Mouse (Mus musculus): ENCODE measurements around the gene Zbtb32. TPM values are rescaled to one million over a fixed set of nuclear protein-coding genes. Genes with fewer than 3 reads are reported as not detected.

Gene Zbtb32
- polyA plus RNA-seq (2015; fragmentation: Nextera tagmentation; extraction: Ambion mirVana): 0.14 and 0.31 TPM in 2 replicates

GRCm38 (mm10) chr7:30598786-30599185 is at the start of gene Zbtb32:
TSS of gene Zbtb32 (minus strand) at chr7:30598909.
- H3K4me3 ChIP-seq (replicated peaks): no peak within 1 kb of the TSS
- 95% methylated on average over 12 of the region's 12 CpGs for WGBS
- H3K36me3 ChIP-seq: no peaks in the 10 kb centered on the region
- no peaks in the 10 kb centered on the region for H3K27me3 ChIP-seq
- H3K9ac ChIP-seq (replicated peaks): no peak within 1 kb of the TSS
- no peak within 1 kb of the TSS for H3K27ac ChIP-seq
- no peak for ATAC-seq
- H3K4me1 ChIP-seq (replicated peaks): peaks cover 14% of the 10 kb centered on the region
- H3K9me3 ChIP-seq: no peaks in the 10 kb centered on the region
- peak within 1 kb of the TSS; percentile 35 for H3K4me2 ChIP-seq (replicated peaks)

- no peak overlapping the region for H3K9ac ChIP-seq (replicated peaks)
- no peak overlapping the region for H3K4me2 ChIP-seq (replicated peaks)
- no peak for ATAC-seq
- H3K9me3 ChIP-seq: no peaks in the 10 kb centered on the region
- no peak overlapping the region for H3K4me3 ChIP-seq (replicated peaks)
- H3K4me1 ChIP-seq (replicated peaks): peaks cover 6% of the 10 kb centered on the region
- peaks cover 45% of the 10 kb centered on the region for H3K36me3 ChIP-seq
- WGBS: 37% methylated on average over 4 of the region's 4 CpGs
- peaks cover 37% of the 10 kb centered on the region for H3K27me3 ChIP-seq
- no peak overlapping the region for H3K27ac ChIP-seq
Measured at GRCm38 (mm10) chr7:30639083-30639482, 40.4 kb upstream of the Zbtb32 start.

GRCm38 (mm10) chr7:30636395-30636794 is 37.7 kb upstream of the Zbtb32 start:
- Histone ChIP-seq H3K4me1 (replicated peaks) (peaks cover 6% of the 10 kb centered on the region), H3K4me2 (replicated peaks) (no peak overlapping the region), H3K9ac (replicated peaks) (no peak overlapping the region), H3K4me3 (replicated peaks) (no peak overlapping the region), H3K27me3 (peaks cover 64% of the 10 kb centered on the region), H3K27ac (no peak overlapping the region), H3K36me3 (peaks cover 18% of the 10 kb centered on the region), H3K9me3 (no peaks in the 10 kb centered on the region)
- WGBS: 25% methylated on average over 11 of the region's 11 CpGs
- ATAC-seq: no peak

GRCm38 (mm10) chr7:30635752-30636151 is 37.0 kb upstream of the Zbtb32 start, which contains the start of gene Etv2:
TSS of gene Etv2 (minus strand) at chr7:30635852.
- H3K4me2 ChIP-seq (replicated peaks): peak within 1 kb of the TSS; percentile 36
- no peaks in the 10 kb centered on the region for H3K9me3 ChIP-seq
- peaks cover 65% of the 10 kb centered on the region for H3K27me3 ChIP-seq
- WGBS: 3% methylated on average over 5 of the region's 5 CpGs
- peaks cover 11% of the 10 kb centered on the region for H3K36me3 ChIP-seq
- H3K9ac ChIP-seq (replicated peaks): no peak within 1 kb of the TSS
- H3K27ac ChIP-seq: no peak within 1 kb of the TSS
- peaks cover 6% of the 10 kb centered on the region for H3K4me1 ChIP-seq (replicated peaks)
- H3K4me3 ChIP-seq (replicated peaks): 0 out of 2 replicates have a peak within 1 kb of the TSS, but pooled peaks have one; percentile 4
- no peak for ATAC-seq

GRCm38 (mm10) chr7:30634621-30635020 is 35.9 kb upstream of the Zbtb32 start:
- WGBS: under 1% methylated on average over 20 of the region's 20 CpGs
- Histone ChIP-seq H3K27ac (no peak overlapping the region), H3K27me3 (peaks cover 73% of the 10 kb centered on the region), H3K4me2 (replicated peaks) (peak overlapping the region; percentile 36), H3K36me3 (no peaks in the 10 kb centered on the region), H3K9ac (replicated peaks) (no peak overlapping the region), H3K4me3 (replicated peaks) (0 out of 2 replicates have a peak overlapping the region, but pooled peaks have one; percentile 4), H3K9me3 (no peaks in the 10 kb centered on the region), H3K4me1 (replicated peaks) (peaks cover 6% of the 10 kb centered on the region)
- ATAC-seq: 0 out of 2 replicates have a peak, but pooled peaks have one; percentile 62

- 5% methylated on average over 27 of the region's 27 CpGs for WGBS
- Histone ChIP-seq H3K4me2 (replicated peaks) (no peak overlapping the region), H3K36me3 (no peaks in the 10 kb centered on the region), H3K9me3 (no peaks in the 10 kb centered on the region), H3K4me3 (replicated peaks) (0 out of 2 replicates have a peak overlapping the region, but pooled peaks have one; percentile 4), H3K27me3 (peaks cover 77% of the 10 kb centered on the region), H3K4me1 (replicated peaks) (peaks cover 6% of the 10 kb centered on the region), H3K27ac (no peak overlapping the region), H3K9ac (replicated peaks) (no peak overlapping the region)
- ATAC-seq: no peak
Measured at GRCm38 (mm10) chr7:30633762-30634412, 35.2 kb upstream of the Zbtb32 start.

GRCm38 (mm10) chr7:30629013-30629412 is 30.3 kb upstream of the Zbtb32 start:
- Histone ChIP-seq H3K4me1 (replicated peaks) (peaks cover 18% of the 10 kb centered on the region), H3K27ac (no peak overlapping the region), H3K36me3 (peaks cover 5% of the 10 kb centered on the region; the same call in 1 of the 2 replicates), H3K4me2 (replicated peaks) (no peak overlapping the region), H3K27me3 (peaks cover 48% of the 10 kb centered on the region), H3K4me3 (replicated peaks) (no peak overlapping the region), H3K9ac (replicated peaks) (no peak overlapping the region), H3K9me3 (no peaks in the 10 kb centered on the region)
- ATAC-seq: no peak

- Histone ChIP-seq H3K4me3 (replicated peaks) (peak overlapping the region; percentile 91; the same call in 1 of the 2 replicates), H3K4me2 (replicated peaks) (peak overlapping the region; percentile 96), H3K9me3 (no peaks in the 10 kb centered on the region), H3K4me1 (replicated peaks) (peaks cover 18% of the 10 kb centered on the region), H3K27me3 (peaks cover 25% of the 10 kb centered on the region), H3K36me3 (peaks cover 28% of the 10 kb centered on the region), H3K9ac (replicated peaks) (no peak overlapping the region), H3K27ac (no peak overlapping the region)
- 86% methylated on average over 5 of the region's 5 CpGs for WGBS
- ATAC-seq: no peak
Measured at GRCm38 (mm10) chr7:30626647-30627046, 27.9 kb upstream of the Zbtb32 start.

- Histone ChIP-seq H3K36me3 (peaks cover 35% of the 10 kb centered on the region), H3K27me3 (peaks cover 20% of the 10 kb centered on the region), H3K4me3 (replicated peaks) (peak within 1 kb of the TSS; percentile 91), H3K9ac (replicated peaks) (peak within 1 kb of the TSS; percentile 83), H3K27ac (peak within 1 kb of the TSS; percentile 58; the same call in 1 of the 2 replicates), H3K4me2 (replicated peaks) (peak within 1 kb of the TSS; percentile 96), H3K9me3 (no peaks in the 10 kb centered on the region), H3K4me1 (replicated peaks) (peaks cover 18% of the 10 kb centered on the region)
- 2% methylated on average over 44 of the region's 44 CpGs for WGBS
- ATAC-seq: peak; percentile 92
Measured at GRCm38 (mm10) chr7:30625530-30626384, 27.0 kb upstream of the Zbtb32 start, which contains the start of gene Cox6b1. TSS of gene Cox6b1 (minus strand) at chr7:30626151.

- Histone ChIP-seq H3K27me3 (no peaks in the 10 kb centered on the region), H3K27ac (no peak overlapping the region), H3K36me3 (peaks cover 79% of the 10 kb centered on the region), H3K4me1 (replicated peaks) (peaks cover under 1% of the 10 kb centered on the region; the same call in 1 of the 2 replicates), H3K4me2 (replicated peaks) (no peak overlapping the region), H3K9ac (replicated peaks) (no peak overlapping the region), H3K4me3 (replicated peaks) (no peak overlapping the region), H3K9me3 (no peaks in the 10 kb centered on the region)
- WGBS: 87% methylated on average over 3 of the region's 3 CpGs
- ATAC-seq: no peak
Measured at GRCm38 (mm10) chr7:30619202-30619601, 20.5 kb upstream of the Zbtb32 start.

GRCm38 (mm10) chr7:30618658-30619057 is 19.9 kb upstream of the Zbtb32 start:
- H3K27ac ChIP-seq: no peak overlapping the region
- WGBS: 96% methylated on average over 9 of the region's 9 CpGs
- H3K4me1 ChIP-seq (replicated peaks): no peaks in the 10 kb centered on the region
- ATAC-seq: no peak
- H3K4me2 ChIP-seq (replicated peaks): no peak overlapping the region
- H3K9ac ChIP-seq (replicated peaks): no peak overlapping the region
- no peaks in the 10 kb centered on the region for H3K27me3 ChIP-seq
- H3K9me3 ChIP-seq: no peaks in the 10 kb centered on the region
- no peak overlapping the region for H3K4me3 ChIP-seq (replicated peaks)
- peaks cover 74% of the 10 kb centered on the region for H3K36me3 ChIP-seq
